Mouse (Mus musculus) adrenal gland (tissue): ENCODE results near the gene Cox6a1.

Experiments
- intact Hi-C: fragments of 180-260 bp; cut with DNase I; formaldehyde crosslinking; loops from one replicate; pipeline ENCODE4 v1.15.1; 2025

The Cox6a1 gene

DNA sequence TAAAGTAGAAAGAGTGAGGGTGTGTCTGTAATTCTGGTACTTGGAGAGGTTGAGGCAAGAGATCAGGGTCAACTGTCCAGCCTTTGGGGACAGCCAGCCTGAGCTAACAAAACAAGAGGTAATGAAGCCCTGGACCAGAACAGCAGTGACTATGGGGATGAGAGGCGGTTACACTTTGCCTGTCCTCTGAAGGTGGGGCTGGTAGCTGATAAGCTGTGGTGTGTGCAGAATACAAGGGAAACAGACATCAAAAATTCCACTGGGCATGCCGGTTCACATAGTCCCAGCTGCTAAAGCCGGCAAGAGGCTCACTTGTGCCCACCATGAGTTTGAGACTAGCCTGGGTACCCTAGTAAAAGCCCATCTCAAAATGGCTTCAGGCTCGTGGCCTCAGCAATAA lies 36.4 kb downstream of the Cox6a1 start:
- intact Hi-C loops: no loop called here

DNA sequence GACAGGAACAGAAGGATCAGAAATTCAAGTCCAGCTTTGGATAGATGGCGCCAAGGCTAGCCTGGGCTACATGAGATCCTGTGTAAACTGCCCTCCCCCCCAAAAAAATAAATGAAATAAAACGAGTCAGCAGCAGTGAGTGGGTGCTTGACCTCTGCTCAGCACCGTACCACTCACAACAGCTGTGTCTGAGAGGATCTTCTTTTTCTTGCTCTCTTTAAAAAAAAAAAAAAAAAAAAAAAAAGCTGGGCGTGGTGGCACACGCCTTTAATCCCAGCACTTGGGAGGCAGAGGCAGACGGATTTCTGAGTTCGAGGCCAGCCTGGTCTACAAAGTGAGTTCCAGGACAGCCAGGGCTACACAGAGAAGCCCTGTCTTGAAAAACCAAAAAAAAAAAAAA lies 46.6 kb downstream of the Cox6a1 start:
- intact Hi-C loops: loop anchor here (5.0 kb wide), 1 partner anchor 35 kb away; no protein-coding TSS in a partner anchor

DNA sequence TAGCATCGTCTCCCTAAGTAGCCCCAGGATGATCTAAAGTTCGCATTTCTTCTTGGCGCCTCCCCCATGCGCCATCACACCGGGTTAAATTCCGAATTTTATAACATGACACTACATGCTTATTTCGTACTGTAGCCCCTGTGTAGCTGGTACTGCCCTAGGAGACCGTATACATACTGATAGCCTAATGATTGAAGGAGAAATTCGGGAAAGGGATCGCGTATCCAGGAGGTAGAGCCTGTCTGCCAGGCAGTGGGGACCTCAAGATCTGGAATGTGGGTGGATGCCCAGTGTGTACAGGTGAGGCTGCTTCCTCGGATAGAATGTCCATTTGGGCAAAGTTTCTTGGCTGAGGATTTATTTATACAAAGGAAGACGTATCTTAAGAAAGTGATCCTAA lies 47.2 kb downstream of the Cox6a1 start:
- intact Hi-C loops: loop anchor here (5.0 kb wide), 1 partner anchor 36 kb away; no protein-coding TSS in a partner anchor

- intact Hi-C loops: loop anchor here (5.0 kb wide), 1 partner anchor 36 kb away; no protein-coding TSS in a partner anchor
These were observed 47.8 kb downstream of the Cox6a1 start, which contains the start of gene Dynll1 for GRCm38 (mm10) chr5:115300792-115301614. Gene Dynll1 (minus strand): TSS chr5:115300999.

GRCm38 (mm10) chr5:115300035-115300744 lies 48.6 kb downstream of the Cox6a1 start:
- intact Hi-C loops: loop anchor here (5.0 kb wide), 1 partner anchor 37 kb away; no protein-coding TSS in a partner anchor

GRCm38 (mm10) chr5:115296347-115296746 lies 52.4 kb downstream of the Cox6a1 start:
- intact Hi-C loops: no loop called here
